Mouse (Mus musculus): ENCODE measurements around the gene Cerkl. TPM values are rescaled to one million over a fixed set of nuclear protein-coding genes. Genes with fewer than 3 reads are reported as not detected.

The Cerkl gene
- polyA plus RNA-seq, 1 experiment from 2014 or later: 1.7 TPM

Other genes starting within 250 kb of the Cerkl start
- 2.7 and 3.2 TPM in 2 replicates for gene Itga4, start 201.4 kb downstream of the Cerkl start, polyA plus RNA-seq (2015; fragmentation: Nextera tagmentation; extraction: Ambion mirVana)
- gene Neurod1, start within 50 bp of the Cerkl start, polyA plus RNA-seq (2015; fragmentation: Nextera tagmentation; extraction: Ambion mirVana): 72.5 and 78.1 TPM in 2 replicates
- gene Itprid2, start 178.6 kb upstream of the Cerkl start, polyA plus RNA-seq (2015; fragmentation: Nextera tagmentation; extraction: Ambion mirVana): 4.5 and 4.7 TPM in 2 replicates

All from forebrain, embryonic 15.5 days (tissue).